ENCODE assay signal across 13 mouse cellular contexts in genomic region chr6:4978249-4978648, GRCm38 (mm10).
"Had no signal": no experiment of that assay in that cellular context is flagged by ENCODE, and none has a peak within 500 bp of the region (broad histone marks: within the 10 kb centered on the region; RNA-seq: fewer than 3 reads in every experiment).

No protein-coding gene starts in this region.

- H3K9ac ChIP-seq: intestine, embryonic 15.5 days; kidney, embryonic 15.5 days; limb, embryonic 13.5 days; liver, embryonic 14.5 days; neural tube, embryonic 13.5 days had no signal

- H3K9me3 ChIP-seq: intestine, embryonic 15.5 days; kidney, embryonic 15.5 days; limb, embryonic 13.5 days; midbrain, embryonic 10.5 days; neural tube, embryonic 13.5 days had no signal

- H3K27ac ChIP-seq: intestine, embryonic 15.5 days; kidney, embryonic 15.5 days; limb, embryonic 13.5 days; liver, embryonic 14.5 days; midbrain, embryonic 10.5 days; neural tube, embryonic 13.5 days had no signal

- H3K4me2 ChIP-seq: intestine, embryonic 15.5 days; kidney, embryonic 15.5 days; limb, embryonic 13.5 days; neural tube, embryonic 13.5 days had no signal

- H3K4me1 ChIP-seq: intestine, embryonic 15.5 days had no signal

- H3K36me3 ChIP-seq: intestine, embryonic 15.5 days; kidney, embryonic 15.5 days; limb, embryonic 13.5 days; midbrain, embryonic 10.5 days; neural tube, embryonic 13.5 days had no signal

- DNase-seq: kidney, adult 2 months; kidney, postnatal 14 days; left cerebral cortex, postnatal 4 days; right cerebral cortex, postnatal 25 days; thymus, adult 18-20 months; thymus, postnatal 14 days had no signal

- H3K27me3 ChIP-seq: intestine, embryonic 15.5 days; kidney, embryonic 15.5 days; limb, embryonic 13.5 days; neural tube, embryonic 13.5 days had no signal

- ATAC-seq: intestine, embryonic 15.5 days; midbrain, embryonic 16.5 days had no signal

- H3K4me3 ChIP-seq: intestine, embryonic 15.5 days; kidney, embryonic 15.5 days; limb, embryonic 13.5 days; midbrain, embryonic 10.5 days; neural tube, embryonic 13.5 days had no signal
